ENCODE assay signal across 8 mouse cellular contexts in genomic region chr1:75317241-75318201, GRCm38 (mm10). TPM values are rescaled to one million over a fixed set of nuclear protein-coding genes. Genes with fewer than 3 reads are reported as not detected.
DNase-seq lines count a peak whose midpoint lies in the region; ATAC-seq lines count a peak whose summit lies in the region.

Gene Dnpep (minus strand): TSS chr1:75317990.

- peak within 1 kb of the TSS; percentile 92 for H3K27ac ChIP-seq in heart, embryonic 10.5 days
- H3K27ac ChIP-seq in kidney, embryonic 15.5 days, result peak within 1 kb of the TSS; percentile 97

- peaks cover 36% of the 10 kb centered on the region for H3K36me3 ChIP-seq in heart, embryonic 10.5 days
- peaks cover 32% of the 10 kb centered on the region for H3K36me3 ChIP-seq in kidney, embryonic 15.5 days

- H3K27me3 ChIP-seq in heart, embryonic 10.5 days (ENCODE audit: insufficient read depth, poor library complexity, severe bottlenecking), result no peaks in the 10 kb centered on the region
- no peaks in the 10 kb centered on the region for H3K27me3 ChIP-seq in kidney, embryonic 15.5 days

- peak within 1 kb of the TSS; percentile 71 for H3K9ac ChIP-seq in kidney, embryonic 15.5 days

- H3K9me3 ChIP-seq in heart, embryonic 10.5 days, result no peaks in the 10 kb centered on the region
- H3K9me3 ChIP-seq in kidney, embryonic 15.5 days (replicated peaks), result no peaks in the 10 kb centered on the region

- DNase-seq in B cell, adult 2 months, result peak; percentile 100
- peak; percentile 100 for DNase-seq in brain, adult 2 months (ENCODE audit: low read depth, low spot score)
- DNase-seq in heart, embryonic 10.5 days (ENCODE audit: low spot score), result peak; percentile 100
- peak; percentile 100 for DNase-seq in liver
- peak; percentile 100 for DNase-seq in spleen, postnatal 4 days (ENCODE audit: low spot score in 2 of 2)

- under 1% methylated on average over 90 of the region's 92 CpGs for WGBS in heart, embryonic 10.5 days
- WGBS in kidney, embryonic 15.5 days, result under 1% methylated on average over 91 of the region's 92 CpGs

- peak within 1 kb of the TSS; percentile 78 for H3K4me3 ChIP-seq in heart, embryonic 10.5 days
- peak within 1 kb of the TSS; percentile 73 for H3K4me3 ChIP-seq in kidney, embryonic 15.5 days (replicated peaks)

- H3K4me1 ChIP-seq in heart, embryonic 10.5 days, result peaks cover 24% of the 10 kb centered on the region
- peaks cover 21% of the 10 kb centered on the region for H3K4me1 ChIP-seq in kidney, embryonic 15.5 days

- H3K4me2 ChIP-seq in kidney, embryonic 15.5 days, result peak within 1 kb of the TSS; percentile 73

- peak; percentile 88 for ATAC-seq in erythroblast, adult 5-6 weeks (replicated peaks; ENCODE audit: low FRiP score, poor library complexity, severe bottlenecking)
- ATAC-seq in kidney, embryonic 15.5 days (replicated peaks; ENCODE audit: low FRiP score), result peak; percentile 98
- peak; percentile 94 for ATAC-seq in monocyte, adult 5-6 weeks (replicated peaks; ENCODE audit: insufficient number of reproducible peaks, low FRiP score, low TSS enrichment, poor library complexity, severe bottlenecking)

RNA-seq across cellular contexts. Expression of gene Dnpep, which starts in this region (rescaled TPM):
- total RNA-seq in erythroblast, adult 5-6 weeks (2015; ENCODE audit: low replicate concordance), result 14.0 and 20.3 TPM in 2 replicates
- 7.7 and 11.8 TPM in 2 replicates for total RNA-seq in erythroblast, adult 5-6 weeks (2017; ENCODE audit: low replicate concordance)
- polyA plus RNA-seq in heart, embryonic 10.5 days (2016; fragmentation: Nextera tagmentation; extraction: Ambion mirVana), result 142 and 144 TPM in 2 replicates
- 136 and 153 TPM in 2 replicates for polyA plus RNA-seq in kidney, embryonic 15.5 days (2015; fragmentation: Nextera tagmentation; extraction: Ambion mirVana)
- 24.0 to 37.3 TPM (median 32.1 TPM) in 3 replicates for total RNA-seq in monocyte, adult 5-6 weeks (2017)

Comparison
In these comparisons a context has a peak if more than half of its experiments do, and no peak if none do; other contexts are left out.
1. Peak in every context shown above with its lines: DNase-seq, ATAC-seq, H3K4me3 ChIP-seq and H3K27ac ChIP-seq.